Mouse (Mus musculus): ENCODE results near the gene Gm10800. TPM values are rescaled to one million over a fixed set of nuclear protein-coding genes. Genes with fewer than 3 reads are reported as not detected.

The Gm10800 gene
- polyA plus RNA-seq (2015; fragmentation: Nextera tagmentation; extraction: Ambion mirVana), result 1.9 and 2.7 TPM in 2 replicates

DNA sequence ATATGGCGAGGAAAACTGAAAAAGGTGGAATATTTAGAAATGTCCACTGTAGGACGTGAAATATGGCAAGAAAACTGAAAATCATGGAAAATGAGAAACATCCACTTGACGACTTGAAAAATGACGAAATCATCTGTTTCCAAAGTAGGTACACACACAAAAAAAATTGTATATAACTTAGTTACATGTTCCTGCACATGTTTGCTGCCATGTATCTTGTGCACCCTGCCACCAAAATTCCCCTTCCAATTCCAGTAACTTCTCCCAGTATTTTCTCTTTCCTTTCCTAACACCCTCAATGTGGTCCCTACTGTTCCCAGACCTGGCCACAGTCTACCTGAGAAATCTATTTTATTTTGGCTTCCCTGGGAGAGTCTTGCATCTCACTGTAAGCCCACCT is at the start of gene Gm10800:
TSS of gene Gm10800 (minus strand) at position 101 of the 400 bp plus-strand sequence.

DNA sequence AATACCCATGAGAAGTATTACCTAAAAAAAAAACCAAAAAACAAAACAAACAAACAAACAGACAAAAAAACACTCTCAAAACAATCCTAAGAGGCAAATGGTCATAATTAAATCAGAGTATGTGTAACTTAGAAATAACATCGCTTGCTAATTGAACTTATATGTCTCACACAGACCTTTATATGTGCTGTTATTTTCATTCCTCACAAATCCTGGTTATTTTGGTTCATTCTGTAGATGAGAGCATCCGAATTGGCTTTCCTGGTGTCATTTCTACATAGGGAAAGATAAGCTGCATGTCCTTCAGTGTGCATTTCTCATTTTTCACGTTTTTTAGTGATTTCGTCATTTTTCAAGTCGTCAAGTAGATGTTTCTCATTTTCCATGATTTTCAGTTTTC is 5.2 kb downstream of the Gm10800 start, which contains the start of gene Gm10801:
TSS of gene Gm10801 (plus strand) at position 301 of the 400 bp plus-strand sequence.

Other genes with a start within 250 kb of the Gm10800 start
- gene Gm10801, start 5.1 kb downstream of the Gm10800 start, polyA plus RNA-seq (2015; fragmentation: Nextera tagmentation; extraction: Ambion mirVana), result 0.39 and 0.52 TPM in 2 replicates

Measured in urinary bladder, postnatal 0 days (tissue).